Mouse (Mus musculus) myocyte (in vitro differentiated cells): ENCODE data around the gene Lcn6. TPM values are rescaled to one million over a fixed set of nuclear protein-coding genes. Genes with fewer than 3 reads are reported as not detected.
"Not testable (repeated sequence)": the region's sequence is repeated elsewhere in the genome, so short reads cannot be mapped to it uniquely, and the experiment has no call there.

Experiments
- H3K27me3 ChIP-seq: one replicate; pipeline ENCODE4 v1.6.1; 2011; ENCODE audit not compliant: control insufficient read depth, insufficient read depth, insufficient read length
- H3K36me3 ChIP-seq: one replicate; pipeline ENCODE4 v1.6.1; 2011; ENCODE audit not compliant: control insufficient read depth, insufficient read depth
- H3K4me2 ChIP-seq: one replicate; pipeline ENCODE4 v1.6.1; 2011; ENCODE audit warnings: low read depth, control low read depth
- H3K4me3 ChIP-seq: one replicate; pipeline ENCODE4 v1.5.1; 2011; ENCODE audit warnings: mild to moderate bottlenecking, control low read depth, moderate library complexity
- H3K79me2 ChIP-seq: one replicate; pipeline ENCODE4 v1.6.1; 2011; ENCODE audit not compliant: control insufficient read depth, insufficient read depth
- H3ac ChIP-seq: one replicate; pipeline ENCODE4 v1.6.1; 2011; ENCODE audit not compliant: control insufficient read depth, insufficient read length
- CEBPB ChIP-seq: IDR thresholded peaks from 2 replicates; pipeline ENCODE4 v1.6.1; 2011; ENCODE audit warnings: mild to moderate bottlenecking, moderate library complexity; ENCODE audit not compliant: poor library complexity, insufficient read depth, severe bottlenecking
- E2F4 ChIP-seq: IDR thresholded peaks from one replicate; pipeline ENCODE4 v1.6.1; 2011; ENCODE audit warnings: mild to moderate bottlenecking, control low read depth, moderate library complexity; ENCODE audit not compliant: insufficient read depth
- MAX ChIP-seq: IDR thresholded peaks from one replicate; pipeline ENCODE4 v1.6.1; 2011; ENCODE audit warnings: low read depth, mild to moderate bottlenecking, control low read depth
- MYOD1 ChIP-seq, 3 experiments: IDR thresholded peaks; one replicate each; pipeline ENCODE4 v1.6.1; 2011; ENCODE audit warnings: control low read depth in 2 of 3, low read depth in 2 of 3, mild to moderate bottlenecking in 2 of 3, moderate library complexity in 1 of 3; ENCODE audit not compliant: insufficient read length in 2 of 3, control insufficient read depth in 1 of 3
- MYOG ChIP-seq, 3 experiments: IDR thresholded peaks; one replicate each; pipeline ENCODE4 v1.6.1; 2011; ENCODE audit warnings: control low read depth in 2 of 3, low read depth in 2 of 3, mild to moderate bottlenecking in 2 of 3; ENCODE audit not compliant: insufficient read length in 2 of 3, control insufficient read depth in 1 of 3, insufficient read depth in 1 of 3
- POLR2A ChIP-seq: IDR thresholded peaks from one replicate; pipeline ENCODE4 v1.6.1; 2011; ENCODE audit warnings: low read depth, mild to moderate bottlenecking, control low read depth, moderate library complexity; ENCODE audit not compliant: insufficient read length
- POLR2AphosphoS2 ChIP-seq: IDR thresholded peaks from one replicate; pipeline ENCODE4 v1.6.1; 2011; ENCODE audit warnings: low read depth, control low read depth; ENCODE audit not compliant: insufficient read length
- REST ChIP-seq: IDR thresholded peaks from one replicate; pipeline ENCODE4 v1.6.1; 2011; ENCODE audit warnings: mild to moderate bottlenecking, control low read depth, moderate library complexity; ENCODE audit not compliant: insufficient read depth, insufficient read length
- SRF ChIP-seq: IDR thresholded peaks from one replicate; pipeline ENCODE4 v1.6.1; 2011; ENCODE audit warnings: low read depth; ENCODE audit not compliant: control insufficient read depth, insufficient read length
- TCF12 ChIP-seq: IDR thresholded peaks from one replicate; pipeline ENCODE4 v1.6.1; 2011; ENCODE audit warnings: mild to moderate bottlenecking, control low read depth; ENCODE audit not compliant: poor library complexity, insufficient read depth, severe bottlenecking
- TCF3 ChIP-seq: IDR thresholded peaks from one replicate; pipeline ENCODE4 v1.6.1; 2011; ENCODE audit warnings: low read depth, control low read depth; ENCODE audit not compliant: insufficient read length
- USF1 ChIP-seq: IDR thresholded peaks from one replicate; pipeline ENCODE4 v1.6.1; 2011; ENCODE audit warnings: low read depth, mild to moderate bottlenecking, control low read depth, moderate library complexity
- polyA plus RNA-seq: library from polyadenylated mRNA; unstranded; fragments of >200 nt; fragmentation: generic; extraction: Trizol; gene quantifications from one replicate; pipeline ENCODE4 v1.2.1, GENCODE M21; 2012; ENCODE audit warnings: missing spikeins

The Lcn6 gene
- polyA plus RNA-seq, 1 experiment, result not detected

DNA sequence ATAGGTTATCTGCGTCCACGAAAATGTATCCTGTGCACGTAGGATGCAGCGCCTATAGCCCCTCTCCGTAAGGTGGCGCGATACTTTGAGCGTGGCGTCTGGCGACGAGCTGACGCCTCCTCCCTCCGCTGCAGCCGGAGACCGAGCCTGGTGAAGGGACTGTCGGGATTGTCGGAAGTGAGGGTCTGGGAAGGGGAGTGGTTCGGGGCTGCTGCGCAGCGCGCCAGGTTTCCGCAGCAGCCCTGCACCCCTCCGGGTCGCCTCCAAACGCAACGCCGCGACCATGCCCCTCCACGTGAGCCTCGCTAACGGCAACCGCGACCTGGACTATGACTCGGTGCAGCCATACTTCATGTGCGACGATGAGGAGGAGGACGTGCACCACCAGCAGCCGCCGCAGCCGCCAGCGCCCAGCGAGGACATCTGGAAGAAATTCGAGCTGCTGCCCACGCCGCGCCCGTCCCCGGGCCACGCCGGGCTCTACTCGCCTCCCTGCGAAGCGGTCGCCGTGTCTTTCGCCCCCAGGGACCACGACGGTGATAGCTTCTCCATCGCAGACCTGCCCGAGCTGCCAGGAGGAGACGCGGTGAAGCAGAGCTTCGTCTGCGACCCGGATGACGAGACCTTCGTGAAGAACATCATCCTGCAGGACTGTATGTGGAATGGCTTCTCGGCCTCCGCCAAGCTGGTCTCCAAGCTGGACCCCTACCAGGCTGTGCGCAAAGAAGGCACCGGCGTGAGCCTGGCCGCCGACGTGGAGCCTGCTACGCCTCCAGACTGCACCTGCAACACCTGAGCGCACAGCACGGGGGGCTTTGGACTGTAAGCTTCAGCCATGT, 30.3 kb downstream of the Lcn6 start, which contains the start of gene Bmyc:
Bmyc (plus strand) TSS at position 97 of the 839 bp plus-strand sequence.
- H3K79me2 ChIP-seq, result no peaks in the 10 kb centered on the region
- peaks cover 49% of the 10 kb centered on the region for H3K27me3 ChIP-seq
- no peak for TF ChIP-seq TCF12
- TF ChIP-seq MYOD1 (IDR thresholded peaks at IDR 0.05; ENCODE audit: control insufficient read depth in 1 of 3, insufficient read length in 2 of 3, low read depth in 2 of 3), result peak in 1 of 3 experiments; percentile 0
- no peak for TF ChIP-seq REST
- TF ChIP-seq MYOG (IDR thresholded peaks at IDR 0.05; ENCODE audit: control insufficient read depth in 1 of 3, insufficient read depth in 1 of 3, insufficient read length in 2 of 3, low read depth in 2 of 3), result no peak
- TF ChIP-seq USF1, result no peak
- TF ChIP-seq MAX, result no peak
- H3K4me3 ChIP-seq, result no peak within 1 kb of the TSS
- no peak within 1 kb of the TSS for H3ac ChIP-seq
- H3K36me3 ChIP-seq, result no peaks in the 10 kb centered on the region
- H3K4me2 ChIP-seq, result no peak within 1 kb of the TSS

DNA sequence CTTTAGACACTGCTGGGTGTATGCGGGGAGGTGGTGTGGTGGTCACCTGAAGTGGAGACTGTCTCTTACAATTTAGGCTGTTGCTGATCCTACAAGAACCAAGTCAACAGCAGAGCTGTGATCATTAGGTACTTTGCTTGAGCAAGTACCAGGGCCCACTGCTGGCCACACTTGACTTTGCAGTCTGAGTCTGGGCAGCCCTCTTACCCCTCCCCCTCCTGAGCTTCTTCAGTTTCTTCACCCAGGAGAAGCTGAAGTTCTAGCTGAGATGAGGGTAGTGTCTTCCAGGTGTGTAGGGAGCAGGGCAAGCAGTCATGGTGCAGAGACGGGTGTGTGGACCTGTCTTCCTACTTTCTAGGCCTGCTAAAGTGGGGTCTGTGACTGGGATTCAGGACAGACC, 31.5 kb downstream of the Lcn6 start:
- H3K27me3 ChIP-seq, result peaks cover 51% of the 10 kb centered on the region
- no peaks in the 10 kb centered on the region for H3K36me3 ChIP-seq
- no peak overlapping the region for H3K4me3 ChIP-seq
- H3K79me2 ChIP-seq, result no peaks in the 10 kb centered on the region
- H3ac ChIP-seq, result no peak overlapping the region
- TF ChIP-seq TCF12 (no peak), E2F4 (no peak), MAX (no peak), USF1 (no peak), CEBPB (no peak), REST (no peak), TCF3 (no peak), MYOG (IDR thresholded peaks at IDR 0.05; ENCODE audit: control insufficient read depth in 1 of 3, insufficient read depth in 1 of 3, insufficient read length in 2 of 3, low read depth in 2 of 3) (no peak), POLR2A (no peak), POLR2AphosphoS2 (no peak), SRF (no peak), MYOD1 (IDR thresholded peaks at IDR 0.05; ENCODE audit: control insufficient read depth in 1 of 3, insufficient read length in 2 of 3, low read depth in 2 of 3) (no peak)
- H3K4me2 ChIP-seq, result no peak overlapping the region

DNA sequence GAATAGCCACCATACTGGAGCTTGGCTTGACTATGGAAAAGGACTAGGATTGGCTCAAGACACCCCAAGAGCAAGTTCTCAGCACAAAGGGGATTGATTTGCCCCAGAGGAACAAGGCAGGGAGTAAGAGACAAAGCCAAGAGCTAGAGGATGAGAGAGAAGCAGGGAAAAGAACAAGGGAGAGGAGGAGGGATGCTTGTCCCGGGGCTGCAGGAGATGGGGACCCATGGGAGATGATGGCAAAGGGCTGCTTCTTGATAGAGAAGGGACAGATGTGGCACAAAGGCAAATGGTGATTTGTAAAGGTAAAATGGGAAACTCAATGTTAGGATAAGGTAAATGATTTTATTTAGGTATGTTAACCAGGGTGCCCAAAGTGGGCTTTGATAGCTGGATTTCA, 32.5 kb downstream of the Lcn6 start:
- not testable (repeated sequence) for H3ac ChIP-seq, H3K4me3 ChIP-seq, H3K4me2 ChIP-seq, H3K36me3 ChIP-seq, H3K79me2 ChIP-seq
- peaks cover 49% of the 10 kb centered on the region for H3K27me3 ChIP-seq

DNA sequence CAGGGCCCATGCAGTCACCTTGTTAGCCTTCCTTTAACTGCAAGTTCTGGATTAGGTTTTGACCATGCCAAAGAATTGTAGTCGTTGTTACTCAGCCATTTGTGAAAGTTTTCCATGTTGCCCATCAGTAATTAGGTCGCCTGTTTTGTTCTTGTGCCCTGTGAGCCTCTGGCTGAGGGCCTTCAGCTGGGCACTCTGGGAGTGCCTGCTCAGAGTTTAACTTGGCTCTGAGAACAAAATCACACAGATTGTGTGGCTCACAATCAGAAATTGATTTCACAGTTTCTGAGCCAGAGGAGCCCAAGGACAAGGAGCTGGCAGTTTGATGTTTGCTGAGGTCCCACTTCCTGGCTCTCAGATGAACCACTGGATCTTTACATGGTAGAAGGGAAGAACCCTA, 33.2 kb downstream of the Lcn6 start:
- H3K4me2 ChIP-seq, H3ac ChIP-seq, H3K79me2 ChIP-seq, H3K36me3 ChIP-seq, H3K4me3 ChIP-seq: not testable (repeated sequence)
- peaks cover 50% of the 10 kb centered on the region for H3K27me3 ChIP-seq

DNA sequence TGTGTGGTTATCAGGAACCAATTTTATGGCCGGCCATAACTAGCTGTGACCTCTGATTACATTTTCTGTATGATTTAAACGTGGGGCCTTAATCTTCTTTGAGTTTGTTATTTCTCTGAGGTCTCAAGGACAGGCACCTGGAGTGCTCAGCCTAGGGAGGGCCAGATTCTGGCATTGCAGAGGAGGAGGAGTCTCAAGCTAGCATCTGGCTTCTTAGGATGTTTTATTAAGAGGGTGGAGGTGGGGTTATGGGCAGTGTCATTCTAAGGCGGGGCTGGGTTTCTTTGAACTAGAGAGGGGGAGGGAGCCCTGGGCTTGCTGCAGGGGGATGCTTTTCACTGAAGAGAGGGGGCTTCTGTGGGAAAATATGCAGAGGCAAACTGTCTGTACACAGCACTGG, 35.1 kb downstream of the Lcn6 start:
- H3K79me2 ChIP-seq, H3K4me2 ChIP-seq, H3ac ChIP-seq, H3K36me3 ChIP-seq, H3K4me3 ChIP-seq: not testable (repeated sequence)
- peaks cover 43% of the 10 kb centered on the region for H3K27me3 ChIP-seq

DNA sequence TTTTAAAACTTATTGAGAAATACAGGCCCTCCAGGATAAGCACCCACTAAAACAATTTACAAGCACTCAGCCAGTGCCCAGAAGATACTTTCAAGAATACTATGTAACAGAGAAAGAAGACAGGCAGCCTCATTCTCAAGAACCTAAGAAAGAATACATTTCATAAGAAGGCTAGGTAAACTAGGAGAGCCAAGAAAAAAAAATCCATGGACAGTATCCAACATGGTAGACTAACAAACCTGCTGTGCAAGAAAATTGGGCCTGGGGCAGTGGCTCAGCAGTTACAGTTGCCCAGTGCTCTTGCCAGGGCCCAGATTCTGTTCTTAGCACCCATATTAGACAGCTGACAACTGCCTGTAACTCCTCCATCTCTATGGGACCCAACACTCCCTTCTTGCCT, 40.6 kb downstream of the Lcn6 start:
- Histone ChIP-seq H3K4me3 (no peak overlapping the region), H3K36me3 (no peaks in the 10 kb centered on the region), H3K27me3 (peaks cover 21% of the 10 kb centered on the region), H3ac (no peak overlapping the region), H3K4me2 (no peak overlapping the region), H3K79me2 (no peaks in the 10 kb centered on the region)
- TF ChIP-seq E2F4 (no peak), MYOD1 (IDR thresholded peaks at IDR 0.05; ENCODE audit: control insufficient read depth in 1 of 3, insufficient read length in 2 of 3, low read depth in 2 of 3) (no peak), TCF3 (no peak), MYOG (IDR thresholded peaks at IDR 0.05; ENCODE audit: control insufficient read depth in 1 of 3, insufficient read depth in 1 of 3, insufficient read length in 2 of 3, low read depth in 2 of 3) (no peak), REST (no peak), MAX (no peak), POLR2A (no peak), USF1 (no peak), POLR2AphosphoS2 (no peak), SRF (no peak), CEBPB (no peak), TCF12 (no peak)

Other genes with a start within 250 kb of the Lcn6 start
- 9.8 TPM for gene Abca2, start 248.1 kb upstream of the Lcn6 start, polyA plus RNA-seq
- 13.5 TPM for gene Clic3, start 219.9 kb upstream of the Lcn6 start, polyA plus RNA-seq
- gene Paxx, start 215.7 kb upstream of the Lcn6 start, polyA plus RNA-seq, result 64.3 TPM
- gene Ptgds, start 206.7 kb upstream of the Lcn6 start, polyA plus RNA-seq, result 9.8 TPM
- not detected for gene Lcn12, start 182.9 kb upstream of the Lcn6 start, polyA plus RNA-seq
- gene Fbxw5, start 176.0 kb upstream of the Lcn6 start, polyA plus RNA-seq, result 53.6 TPM
- gene C8g, start 175.1 kb upstream of the Lcn6 start, polyA plus RNA-seq, result 0.74 TPM
- 40.4 TPM for gene Traf2, start 129.8 kb upstream of the Lcn6 start, polyA plus RNA-seq
- 513 TPM for gene Edf1, start 118.9 kb upstream of the Lcn6 start, polyA plus RNA-seq
- 8.7 TPM for gene Mamdc4, start 101.9 kb upstream of the Lcn6 start, polyA plus RNA-seq
- 108 TPM for gene Phpt1, start 101.6 kb upstream of the Lcn6 start, polyA plus RNA-seq
- 1.0 TPM for gene Ajm1, start 95.0 kb upstream of the Lcn6 start, polyA plus RNA-seq
- 76.5 TPM for gene Rabl6, start 68.3 kb upstream of the Lcn6 start, polyA plus RNA-seq
- gene Ccdc183, start 59.1 kb upstream of the Lcn6 start, polyA plus RNA-seq, result 0.13 TPM
- 32.6 TPM for gene Tmem141, start 54.8 kb upstream of the Lcn6 start, polyA plus RNA-seq
- gene Fcna, start 48.8 kb upstream of the Lcn6 start, polyA plus RNA-seq, result 0.10 TPM
- not detected for gene Lcn8, start 23.7 kb upstream of the Lcn6 start, polyA plus RNA-seq
- gene Lcn5, start 18.8 kb upstream of the Lcn6 start, polyA plus RNA-seq, result not detected
- not detected for gene Lcn10, start 5.9 kb downstream of the Lcn6 start, polyA plus RNA-seq
- gene Obp2a, start 23.3 kb downstream of the Lcn6 start, polyA plus RNA-seq, result not detected
- 0.31 TPM for gene Bmyc, start 30.0 kb downstream of the Lcn6 start, polyA plus RNA-seq
- gene Obp2b, start 60.2 kb downstream of the Lcn6 start, polyA plus RNA-seq, result not detected
- gene Lcn3, start 88.8 kb downstream of the Lcn6 start, polyA plus RNA-seq, result not detected
- gene Lcn11, start 100.2 kb downstream of the Lcn6 start, polyA plus RNA-seq, result not detected
- gene Gm13539, start 105.5 kb downstream of the Lcn6 start, polyA plus RNA-seq, result 0.17 TPM
- not detected for gene Glt6d1, start 139.1 kb downstream of the Lcn6 start, polyA plus RNA-seq
- not detected for gene Lcn9, start 146.4 kb downstream of the Lcn6 start, polyA plus RNA-seq
- not detected for gene Sohlh1, start 170.5 kb downstream of the Lcn6 start, polyA plus RNA-seq
- gene Kcnt1, start 186.9 kb downstream of the Lcn6 start, polyA plus RNA-seq, result not detected